Mouse (Mus musculus) Patski (cell line): ENCODE results near the gene Chd2. TPM values are rescaled to one million over a fixed set of nuclear protein-coding genes. Genes with fewer than 3 reads are reported as not detected.
"Not testable (repeated sequence)": the region's sequence is repeated elsewhere in the genome, so short reads cannot be mapped to it uniquely, and the experiment has no call there.

Experiments used
- ATAC-seq: fragments of 100-300 bp; one replicate; pipeline ENCODE4 v1.8.0; 2021
- CTCF ChIA-PET: fragments of 350-600 bp; sonication (Branson Sonifier 250); formaldehyde crosslinking; loops from one replicate; lab custom pipeline; 2022; ENCODE audit warnings: inconsistent platforms; lab: Charles Lee
- POLR2A ChIA-PET: fragments of 350-600 bp; sonication (Branson Sonifier 250); formaldehyde crosslinking; loops from one replicate; lab custom pipeline; 2022; ENCODE audit warnings: antibody characterized with exemption, inconsistent platforms; lab: Charles Lee
- DNase-seq: peaks from one replicate; pipeline ENCODE4 v3.0.0-alpha.2; 2011; ENCODE audit warnings: low read depth, low spot score
- H3K27me3 ChIP-seq: fragments of 371-371 bp; one replicate; pipeline ENCODE4 v1.5.1; 2021
- CTCF ChIP-seq: fragments of 100-300 bp; IDR thresholded peaks from one replicate; pipeline ENCODE4 v1.5.1; 2021
- in situ Hi-C: fragments of 300-500 bp; cut with MboI; formaldehyde crosslinking; loops from 3 replicates; pipeline ENCODE4 v1.11.1; 2018; ENCODE audit warnings: low pct_unique_long_range_greater_than_20kb, mixed read lengths
- polyA plus RNA-seq: library from polyadenylated mRNA; unstranded; gene quantifications from one replicate; pipeline ENCODE4 v1.2.3, GENCODE M21; 2021

The Chd2 gene
- polyA plus RNA-seq, 1 experiment from 2014 or later: 23.4 TPM

GRCm38 (mm10) chr7:73535861-73536200 is 5.8 kb downstream of the Chd2 start:
- ChIA-PET POLR2A (interaction anchor here (0.9 to 11.7 kb wide), 4 partner anchors 18 to 81 kb away, joined by 3 to 87 read pairs (median 4); no protein-coding TSS in a partner anchor), CTCF (interaction anchor here (1.0 to 5.6 kb wide), 3 partner anchors 13 to 68 kb away, joined by 3 to 43 read pairs (median 8); no protein-coding TSS in a partner anchor)
- no peaks in the 10 kb centered on the region for H3K27me3 ChIP-seq
- TF ChIP-seq CTCF: no peak
- ATAC-seq: no peak
- DNase-seq: no peak
- in situ Hi-C loops: no loop called here

DNA sequence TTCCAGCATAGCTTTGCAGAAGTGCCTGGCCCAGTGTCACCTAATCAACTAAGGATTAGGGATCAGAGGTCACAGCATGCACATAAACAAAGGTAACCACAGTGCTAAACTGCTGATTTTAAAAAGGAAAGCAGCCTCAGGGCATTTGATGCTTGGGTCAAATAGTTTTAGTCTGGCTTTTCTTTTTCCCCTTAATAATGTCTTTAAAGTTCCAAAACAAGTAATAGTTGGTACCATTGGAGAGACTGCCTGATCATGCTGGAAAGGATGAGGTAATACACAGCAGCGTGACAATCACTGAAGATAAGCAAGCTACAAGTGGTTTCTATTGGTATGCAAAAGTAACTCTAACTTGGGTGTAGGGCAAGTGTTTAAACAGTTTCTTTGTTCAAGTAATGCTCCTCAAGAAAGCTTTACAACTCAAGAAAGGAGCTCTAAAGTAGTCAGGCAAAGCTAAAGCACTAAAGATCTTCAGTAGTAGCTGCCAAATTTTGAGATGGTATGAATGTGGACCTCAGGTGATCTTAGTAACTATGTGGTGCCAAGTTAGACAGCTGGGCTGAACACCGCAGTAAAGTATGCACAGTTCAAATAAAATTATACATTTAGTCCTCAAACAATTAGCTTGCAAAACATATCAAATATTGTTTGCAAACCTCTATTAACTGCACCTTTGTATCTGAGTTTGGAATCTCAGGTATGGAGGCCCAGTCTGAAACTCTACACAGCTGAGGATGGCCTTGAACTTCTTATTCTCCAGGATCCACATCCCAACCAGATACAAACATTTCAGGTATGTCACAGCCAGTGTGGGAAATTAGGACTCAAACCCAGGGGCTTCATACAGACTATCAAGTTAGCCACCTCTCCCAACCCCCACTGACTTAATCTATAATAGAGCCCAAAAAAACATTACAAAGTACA is 6.4 kb downstream of the Chd2 start:
- DNase-seq (no peak), ATAC-seq (no peak)
- in situ Hi-C loops: no loop called here
- ChIA-PET CTCF (interaction anchor here (0.8 to 5.6 kb wide), 4 partner anchors 11 to 69 kb away, joined by 3 to 43 read pairs (median 6); no protein-coding TSS in a partner anchor), POLR2A (interaction anchor here (0.6 to 11.7 kb wide), 6 partner anchors 12 to 84 kb away, joined by 3 to 87 read pairs (median 4); no protein-coding TSS in a partner anchor)
- no peak for TF ChIP-seq CTCF
- no peaks in the 10 kb centered on the region for H3K27me3 ChIP-seq

DNA sequence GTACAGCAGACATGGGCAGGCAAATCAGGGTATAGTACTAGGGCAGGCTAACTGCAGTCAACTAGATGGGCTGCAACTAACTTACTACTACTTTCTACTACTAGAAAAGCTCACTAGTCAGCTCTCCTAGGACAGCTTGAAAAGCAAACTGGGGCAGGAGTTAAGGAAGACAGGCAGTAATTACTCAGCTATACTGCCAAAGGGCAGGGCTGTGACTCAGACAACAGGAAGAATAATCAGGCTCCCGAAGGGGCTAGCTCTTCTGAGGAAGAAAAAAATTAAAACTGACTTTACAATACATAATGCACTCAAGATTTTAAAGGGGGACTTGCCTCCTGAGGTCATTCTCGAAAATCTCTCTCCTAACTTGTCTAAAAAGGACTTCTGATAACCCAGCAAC is 8.2 kb downstream of the Chd2 start:
- POLR2A ChIA-PET: interaction anchor here (0.7 to 11.7 kb wide), 6 partner anchors 10 to 86 kb away, joined by 3 to 87 read pairs (median 5); no protein-coding TSS in a partner anchor
- TF ChIP-seq CTCF: no peak
- no peaks in the 10 kb centered on the region for H3K27me3 ChIP-seq
- DNase-seq (no peak), ATAC-seq (no peak)
- in situ Hi-C loops: no loop called here
- CTCF ChIA-PET: interaction anchor here (0.9 to 5.6 kb wide), 7 partner anchors 10 to 86 kb away, joined by 3 to 43 read pairs (median 3); no protein-coding TSS in a partner anchor

DNA sequence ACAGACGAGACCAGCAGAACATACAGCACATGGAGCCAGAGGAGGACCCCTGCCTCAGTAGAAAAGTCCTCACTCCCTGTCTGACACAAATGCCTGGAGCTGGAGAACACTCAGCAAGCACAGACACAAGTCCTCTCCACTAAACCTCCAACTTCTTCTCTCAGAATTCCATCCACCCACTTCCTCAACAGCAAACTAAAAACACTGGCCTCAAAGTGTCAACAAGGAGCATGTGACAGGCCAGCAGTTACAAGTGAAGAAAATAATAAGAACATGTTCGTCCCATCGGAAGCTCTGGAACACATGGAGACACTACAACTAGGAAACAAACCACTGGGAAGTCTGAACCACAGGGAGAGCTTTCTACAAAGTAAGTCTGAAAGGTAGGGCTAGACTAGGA is 8.7 kb downstream of the Chd2 start:
- ChIA-PET POLR2A (interaction anchor here (0.7 to 11.7 kb wide), 6 partner anchors 10 to 85 kb away, joined by 3 to 87 read pairs (median 7); no protein-coding TSS in a partner anchor), CTCF (interaction anchor here (0.9 to 5.6 kb wide), 6 partner anchors 10 to 86 kb away, joined by 3 to 43 read pairs (median 3); no protein-coding TSS in a partner anchor)
- DNase-seq (no peak), ATAC-seq (no peak)
- H3K27me3 ChIP-seq: no peaks in the 10 kb centered on the region
- no peak for TF ChIP-seq CTCF
- in situ Hi-C loops: no loop called here

DNA sequence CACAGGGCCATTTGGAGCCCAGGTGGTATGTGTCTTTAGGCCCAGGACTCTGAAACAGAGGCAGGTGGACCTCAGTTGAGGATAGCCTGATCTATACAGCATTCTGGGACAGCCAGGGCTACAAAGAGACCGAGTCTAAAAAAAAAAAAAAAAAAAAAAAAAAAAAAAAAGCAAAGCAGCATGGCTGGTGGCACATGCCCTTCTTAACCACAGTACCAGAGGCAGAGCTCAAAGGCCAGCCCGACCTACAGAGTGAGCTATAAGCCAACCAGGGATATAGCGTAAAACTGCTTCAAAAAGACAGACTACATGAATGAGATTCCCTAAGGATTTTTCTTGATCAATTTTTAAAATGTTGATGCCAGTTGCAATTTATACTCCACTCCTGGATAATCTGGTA is 9.5 kb downstream of the Chd2 start:
- TF ChIP-seq CTCF: no peak
- DNase-seq: no peak
- H3K27me3 ChIP-seq: no peaks in the 10 kb centered on the region
- no peak for ATAC-seq
- POLR2A ChIA-PET: interaction anchor here (1.3 to 11.7 kb wide), 3 partner anchors 22 to 86 kb away, joined by 3 to 87 read pairs (median 12); no protein-coding TSS in a partner anchor
- CTCF ChIA-PET: interaction anchor here (1.2 to 5.6 kb wide), 2 partner anchors 9 to 87 kb away, joined by 6 to 43 read pairs; no protein-coding TSS in a partner anchor
- in situ Hi-C loops: no loop called here

GRCm38 (mm10) chr7:73531506-73532093 is 10.0 kb downstream of the Chd2 start:
- ChIA-PET POLR2A (interaction anchor here (0.6 to 11.7 kb wide), 4 partner anchors 12 to 86 kb away, joined by 3 to 87 read pairs (median 8); no protein-coding TSS in a partner anchor), CTCF (interaction anchor here (5.6 kb wide), 1 partner anchor 8 kb away, joined by 43 read pairs; no protein-coding TSS in a partner anchor)
- in situ Hi-C loops: no loop called here
- DNase-seq (no peak), ATAC-seq (no peak)
- H3K27me3 ChIP-seq: no peaks in the 10 kb centered on the region
- TF ChIP-seq CTCF: no peak

DNA sequence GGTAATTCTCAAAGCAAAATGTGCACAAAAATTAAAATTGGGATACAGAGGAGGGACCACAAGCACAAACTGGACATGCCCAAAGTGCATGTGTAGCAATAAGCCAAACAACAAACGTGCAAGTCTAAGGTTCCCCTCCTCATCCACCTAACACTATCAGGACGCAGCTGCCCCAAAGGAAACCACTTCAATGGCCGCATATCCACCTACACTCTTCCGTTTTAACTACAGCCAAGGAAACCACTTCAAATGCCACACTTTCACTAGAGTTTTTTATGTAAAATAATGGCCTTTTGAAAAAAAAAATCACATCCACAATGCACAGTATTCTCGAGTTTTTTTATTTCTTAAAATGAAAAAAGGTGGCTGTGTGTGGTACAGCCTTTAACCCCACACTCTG is 10.8 kb downstream of the Chd2 start:
- POLR2A ChIA-PET: interaction anchor here (0.6 to 11.7 kb wide), 4 partner anchors 11 to 87 kb away, joined by 3 to 87 read pairs (median 8); no protein-coding TSS in a partner anchor
- no peak for ATAC-seq
- in situ Hi-C loops: no loop called here
- TF ChIP-seq CTCF: no peak
- no peak for DNase-seq
- CTCF ChIA-PET: interaction anchor here (1.8 to 5.6 kb wide), 2 partner anchors 8 to 26 kb away, joined by 4 to 43 read pairs; no protein-coding TSS in a partner anchor
- H3K27me3 ChIP-seq: no peaks in the 10 kb centered on the region

- CTCF ChIA-PET: interaction anchor here (0.6 to 1.8 kb wide), 3 partner anchors 12 to 27 kb away, joined by 3 to 4 read pairs (median 3); partner anchors contain the start of gene Chd2
These were observed 11.5 kb downstream of the Chd2 start for GRCm38 (mm10) chr7:73530164-73530563.

DNA sequence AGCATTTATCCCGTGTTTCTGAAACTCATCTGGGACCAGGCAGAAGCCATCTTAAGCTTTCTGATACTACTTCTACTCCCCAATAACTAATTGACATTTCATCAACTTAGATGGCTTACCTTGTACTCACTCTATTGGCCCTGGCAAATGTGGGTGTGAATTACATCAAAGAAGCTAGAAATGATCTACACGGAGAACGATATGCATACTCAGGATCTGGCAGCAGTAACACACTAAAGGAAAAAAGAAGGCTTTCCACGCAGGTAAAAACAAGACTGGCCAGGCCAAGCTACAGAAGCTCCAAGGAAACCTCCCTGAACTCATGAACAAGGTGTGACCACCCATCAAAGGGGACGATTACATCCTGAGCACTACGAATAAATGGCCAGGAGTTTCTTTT is 12.4 kb downstream of the Chd2 start:
- TF ChIP-seq CTCF: no peak
- CTCF ChIA-PET: interaction anchor here (1.0 to 1.8 kb wide), 2 partner anchors 13 to 28 kb away, joined by 3 to 4 read pairs; partner anchors contain the start of gene Chd2
- DNase-seq (no peak), ATAC-seq (no peak)
- in situ Hi-C loops: no loop called here
- POLR2A ChIA-PET: interaction anchor here (0.6 to 0.7 kb wide), 2 partner anchors 20 to 80 kb away, joined by 3 read pairs; no protein-coding TSS in a partner anchor
- no peaks in the 10 kb centered on the region for H3K27me3 ChIP-seq

More at GRCm38 (mm10) chr7:73530164-73530563, 11.5 kb downstream of the Chd2 start:
- in situ Hi-C loops: no loop called here
- ATAC-seq (no peak), DNase-seq (no peak)
- H3K27me3 ChIP-seq: no peaks in the 10 kb centered on the region
- TF ChIP-seq CTCF: no peak
- POLR2A ChIA-PET: interaction anchor here (0.6 kb wide), 2 partner anchors 79 to 97 kb away, joined by 3 read pairs; no protein-coding TSS in a partner anchor

DNA sequence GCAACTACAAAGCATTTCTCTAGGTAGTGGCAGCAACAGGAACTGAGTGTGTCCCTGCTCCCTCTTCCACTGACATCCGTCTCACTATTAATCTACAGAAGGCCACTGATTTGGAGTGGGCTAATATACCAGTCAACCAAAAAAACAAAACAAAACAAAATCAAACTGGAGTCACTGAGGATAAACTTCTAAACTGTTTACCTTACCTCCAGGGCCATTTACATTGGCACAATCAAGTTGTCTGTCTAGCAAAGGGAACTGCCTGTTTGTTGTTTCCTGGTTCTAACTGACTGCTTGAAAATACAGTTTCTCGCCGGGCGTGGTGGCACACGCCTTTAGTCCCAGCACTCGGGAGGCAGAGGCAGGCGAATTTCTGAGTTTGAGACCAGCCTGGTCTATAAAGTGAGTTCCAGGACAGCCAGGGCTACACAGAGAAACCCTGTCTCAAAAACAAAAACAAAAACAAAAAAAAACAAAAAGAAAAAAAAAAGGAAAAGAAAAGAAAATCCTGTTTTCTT is 13.2 kb downstream of the Chd2 start:
- in situ Hi-C loops, DNase-seq, H3K27me3 ChIP-seq, CTCF ChIA-PET, POLR2A ChIA-PET, ATAC-seq: not testable (repeated sequence)
